Mouse (Mus musculus) megakaryocyte progenitor cell, adult 5-6 weeks (primary cell): ENCODE measurements around the gene Marf1. TPM values are rescaled to one million over a fixed set of nuclear protein-coding genes. Genes with fewer than 3 reads are reported as not detected.
"Not testable (repeated sequence)": the region's sequence is repeated elsewhere in the genome, so short reads cannot be mapped to it uniquely, and the experiment has no call there.

ENCODE experiments used
- ATAC-seq: replicated peaks from 2 replicates; pipeline ENCODE4 v1.8.0; 2016; ENCODE audit warnings: mild to moderate bottlenecking, moderate TSS enrichment, inconsistent platforms; ENCODE audit not compliant: poor library complexity
- total RNA-seq, 2 experiments: library from RNA; stranded (forward) in 1 of 2; stranded (reverse) in 1 of 2; fragments of 157-497, 149-512 nt in 1 of 2; fragments of 200-1000 nt in 1 of 2; gene quantifications; 2 replicates each; pipeline versions ENCODE4 v1.2.3 to v1.2.4; 2015 to 2017

The Marf1 gene
- total RNA-seq, 2 experiments from 2014 or later, result 19.4 to 35.1 TPM

- ATAC-seq, result no peak
These were observed 92.5 kb downstream of the Marf1 start for GRCm38 (mm10) chr16:14070471-14071169.

DNA sequence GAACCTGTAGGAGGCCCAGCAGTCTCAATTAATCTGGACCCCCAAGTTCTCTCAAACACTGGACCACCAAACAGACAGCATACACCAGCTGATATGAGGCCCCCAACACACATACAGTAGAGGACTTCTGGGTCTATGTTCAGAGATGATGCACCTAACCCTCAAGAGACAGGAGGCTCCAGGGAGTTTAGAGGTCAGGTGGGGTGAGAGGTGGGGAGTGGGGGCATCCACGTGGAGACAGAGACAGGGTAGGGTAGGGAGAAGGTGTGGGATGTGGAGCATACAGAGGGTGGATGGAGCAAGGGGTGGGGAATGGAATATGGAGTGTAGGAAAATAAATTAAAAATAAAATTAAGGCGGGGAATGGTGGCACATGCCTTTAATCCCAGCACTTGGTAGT is 94.5 kb downstream of the Marf1 start:
- not testable (repeated sequence) for ATAC-seq

DNA sequence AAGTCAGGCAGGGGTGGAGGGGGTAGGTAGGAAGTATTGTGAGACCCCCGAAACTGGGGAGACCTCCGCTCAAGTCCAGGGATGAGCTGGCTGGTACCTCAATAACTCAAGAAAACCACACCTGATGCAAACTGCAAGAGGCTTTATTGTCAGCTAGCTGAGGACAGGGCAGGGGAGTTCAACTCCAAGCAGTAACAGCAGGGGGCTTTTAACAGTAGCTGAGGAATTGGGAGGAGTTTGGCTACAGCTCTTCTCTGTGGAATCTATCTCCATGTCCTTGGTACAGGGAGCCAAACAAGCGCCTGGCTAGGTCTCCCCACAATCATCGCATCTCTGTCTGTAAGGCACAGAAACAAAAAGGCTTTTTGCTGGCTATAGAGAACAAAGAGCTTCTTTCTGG is 96.6 kb downstream of the Marf1 start:
- not testable (repeated sequence) for ATAC-seq

DNA sequence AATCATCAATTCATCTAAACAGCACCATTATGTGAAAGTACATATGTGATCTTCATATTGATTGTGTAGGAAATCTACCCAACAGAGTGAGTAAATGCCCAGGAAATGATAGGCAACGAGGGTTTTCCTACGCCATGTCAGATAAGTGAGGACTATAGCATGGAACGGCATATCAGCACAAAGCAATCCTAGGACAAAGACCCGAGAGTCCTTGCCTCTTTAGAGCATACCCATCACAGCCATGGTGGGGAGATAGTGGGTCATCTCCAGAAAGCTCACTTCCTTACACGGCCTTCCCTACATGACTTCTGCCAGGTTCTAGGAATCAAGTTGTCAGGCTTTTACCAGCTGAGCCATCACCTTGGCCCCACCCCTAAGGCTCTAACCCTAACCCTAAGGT is 103.3 kb downstream of the Marf1 start:
- no peak for ATAC-seq

Other genes with a start within 250 kb of the Marf1 start
- 0.12 TPM in 1 of 2 replicates, not detected in the other for gene 2900011O08Rik, start 176.7 kb downstream of the Marf1 start, total RNA-seq (2015)
- gene 2900011O08Rik, start 176.7 kb downstream of the Marf1 start, total RNA-seq (2017), result 0.12 TPM in 1 of 2 replicates, not detected in the other
- gene Ifitm7, start 176.5 kb downstream of the Marf1 start, total RNA-seq (2015), result 6.7 and 10.2 TPM in 2 replicates
- gene Ifitm7, start 176.5 kb downstream of the Marf1 start, total RNA-seq (2017), result 6.0 and 12.2 TPM in 2 replicates
- 38.3 and 40.9 TPM in 2 replicates for gene Nde1, start 76 bp downstream of the Marf1 start, total RNA-seq (2015)
- 63.6 and 71.7 TPM in 2 replicates for gene Nde1, start 76 bp downstream of the Marf1 start, total RNA-seq (2017)
- not detected in 2 replicates for gene Myh11, start 128.0 kb upstream of the Marf1 start, total RNA-seq (2015)
- 0.04 and 0.07 TPM in 2 replicates for gene Myh11, start 128.0 kb upstream of the Marf1 start, total RNA-seq (2017)
- 65.4 and 85.3 TPM in 2 replicates for gene Fopnl, start 154.1 kb upstream of the Marf1 start, total RNA-seq (2015)
- gene Fopnl, start 154.1 kb upstream of the Marf1 start, total RNA-seq (2017), result 33.9 and 35.0 TPM in 2 replicates
- gene Abcc1, start 198.2 kb upstream of the Marf1 start, total RNA-seq (2015), result 25.9 and 30.6 TPM in 2 replicates
- gene Abcc1, start 198.2 kb upstream of the Marf1 start, total RNA-seq (2017), result 28.8 and 35.6 TPM in 2 replicates